Mouse (Mus musculus) frontal cortex, adult 2 months (tissue): ENCODE measurements at regions not wholly inside any gene's neighbourhood (a gene's known extent, or its start where the extent isn't known, plus 50 kb on each side); places are given as distances from the start of the nearest gene placed in this dataset.

ENCODE experiments used
- DNase-seq, 2 experiments: peaks; one replicate each; pipeline ENCODE4 v3.0.0; 2022; ENCODE audit warnings: low spot score in 1 of 2; ENCODE audit errors: extremely low spot score in 1 of 2

DNA sequence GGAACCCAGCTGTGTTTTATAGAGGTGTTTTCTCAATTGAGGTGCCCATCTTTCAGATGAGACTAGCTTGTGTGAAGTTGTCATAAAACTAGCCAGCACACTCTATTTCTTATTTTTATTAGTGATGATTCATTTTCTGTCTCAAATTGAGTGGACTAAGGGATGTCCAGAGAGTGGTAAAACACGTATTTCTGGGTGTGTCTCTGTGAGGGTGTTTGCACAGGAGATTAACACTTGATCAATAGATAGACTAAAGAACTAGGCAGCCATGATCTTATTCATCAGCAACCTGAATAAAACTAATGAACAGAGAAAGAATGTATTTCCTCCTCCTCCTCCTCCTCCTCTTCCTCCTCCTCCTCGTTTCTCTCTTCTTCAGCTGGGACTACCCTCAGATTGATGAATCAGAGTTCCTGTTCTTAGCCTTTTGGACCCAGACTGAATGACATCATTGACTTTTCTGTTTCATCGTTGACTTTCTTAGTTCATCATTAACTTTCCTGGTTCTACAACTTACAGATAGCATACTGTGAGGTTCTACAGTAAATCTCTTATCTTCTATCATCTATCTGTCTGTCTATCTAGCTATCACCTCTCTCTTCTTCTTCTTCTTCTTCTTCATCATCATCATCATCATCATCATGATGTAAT lies 70.0 kb upstream of the Raph1 start:
- no peak for DNase-seq

DNA sequence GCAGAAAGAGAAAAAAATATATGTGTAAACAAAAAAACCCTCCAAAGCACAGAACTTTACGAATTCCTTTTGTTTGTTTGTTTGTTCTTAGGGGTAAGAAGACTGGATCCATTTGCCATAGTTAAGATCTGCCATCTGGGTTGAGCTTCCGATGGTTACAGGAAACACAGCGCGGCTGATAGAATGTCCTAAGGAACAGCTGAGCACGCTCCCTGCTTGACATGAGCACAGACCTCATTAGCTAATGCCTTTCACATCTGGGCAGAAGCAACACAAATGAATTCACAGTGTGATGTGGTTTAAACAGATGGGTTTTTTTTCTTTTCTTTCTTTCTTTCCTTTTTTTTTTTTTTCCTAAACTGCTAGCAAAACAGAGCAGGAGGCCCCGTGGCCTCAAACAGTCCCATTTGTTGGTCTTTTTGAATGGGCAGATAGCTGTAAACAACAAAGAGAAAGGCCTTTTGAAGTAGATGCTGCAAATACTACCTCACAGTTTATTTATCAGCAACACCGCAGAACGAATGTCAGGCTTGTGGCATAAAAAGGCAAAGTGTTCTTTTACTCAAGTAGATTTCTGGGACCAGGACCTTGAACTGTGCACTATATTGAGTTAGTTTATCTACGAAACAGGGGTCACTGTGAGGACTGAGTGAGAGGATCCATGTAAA lies 61.0 kb upstream of the Raph1 start:
- DNase-seq, result no peak

DNA sequence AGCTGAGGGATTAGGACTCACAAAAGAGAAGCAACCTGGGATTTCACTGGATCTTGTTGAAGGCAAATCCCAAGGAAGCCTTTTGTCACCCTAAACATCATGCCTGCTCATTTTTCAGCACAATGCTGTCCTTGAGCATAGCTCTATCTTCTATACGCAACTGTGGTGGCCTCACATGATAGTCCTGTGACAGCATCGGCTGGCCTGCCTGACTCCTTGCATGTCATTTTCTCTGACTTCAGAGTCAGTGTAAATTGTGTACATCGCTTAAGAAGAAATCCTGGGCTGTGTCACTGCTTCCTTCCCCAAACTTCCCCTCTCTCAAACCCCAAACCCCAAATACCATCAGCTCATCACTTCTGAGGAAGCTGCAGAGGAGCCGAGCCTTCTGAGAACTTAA lies 60.5 kb upstream of the Raph1 start:
- no peak for DNase-seq

DNA sequence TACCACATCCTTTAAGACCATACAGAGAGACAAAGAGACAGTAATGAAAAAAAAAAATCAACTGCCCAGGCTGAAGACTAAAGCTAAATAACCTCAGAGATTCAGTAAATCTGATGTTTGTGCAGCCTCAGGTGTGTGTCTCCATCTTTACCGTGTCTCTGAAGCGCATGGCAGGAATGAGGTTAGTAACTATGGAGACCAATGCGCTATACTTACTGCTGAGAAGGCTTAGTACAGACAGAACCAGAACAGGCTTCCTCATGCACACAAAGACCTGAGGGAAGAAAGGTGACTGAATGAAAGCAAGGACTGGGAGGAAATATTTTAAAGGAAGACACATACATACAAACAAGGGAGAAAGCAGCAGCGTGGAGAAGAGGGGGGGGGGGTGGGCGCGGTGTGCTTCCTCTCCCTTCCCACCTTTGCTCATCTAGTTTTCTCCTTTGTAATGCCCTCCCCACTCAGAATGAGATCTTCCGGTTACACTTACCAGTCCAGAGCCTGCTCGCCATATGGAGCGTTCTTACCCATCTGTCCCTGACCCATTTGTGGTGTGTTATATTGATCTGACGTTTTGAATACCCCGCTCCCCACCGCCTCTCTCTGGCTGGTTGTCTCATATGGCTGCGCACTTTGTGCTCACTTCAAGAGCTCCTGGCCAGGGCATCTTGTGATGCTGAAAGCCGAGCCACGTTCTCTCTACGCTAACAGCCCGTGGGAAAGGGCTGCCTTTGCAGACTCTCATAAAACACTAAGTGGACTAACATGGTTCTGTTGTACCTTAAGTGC lies 59.0 kb upstream of the Raph1 start:
- peak in 1 of 2 experiments; percentile 25 for DNase-seq

DNA sequence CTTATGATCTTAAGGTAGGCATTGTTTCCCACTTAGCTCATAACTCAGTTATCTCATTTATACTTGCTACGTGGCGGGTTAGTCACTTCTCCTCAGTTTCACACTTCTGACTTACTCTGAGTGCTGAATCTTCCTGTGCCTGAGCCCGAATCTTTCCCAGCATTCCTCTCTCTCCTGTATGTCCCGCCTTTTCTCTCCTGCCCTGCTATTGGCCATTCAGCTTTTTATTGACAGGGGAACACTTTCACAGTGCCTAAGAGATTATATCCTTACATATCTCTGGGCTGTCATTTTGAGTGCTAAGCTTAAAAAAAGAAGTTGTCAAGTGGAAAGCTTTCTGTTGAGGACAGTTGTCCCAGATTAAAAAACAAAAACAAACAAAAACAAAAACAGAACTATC lies 57.3 kb upstream of the Raph1 start:
- DNase-seq, result no peak

DNA sequence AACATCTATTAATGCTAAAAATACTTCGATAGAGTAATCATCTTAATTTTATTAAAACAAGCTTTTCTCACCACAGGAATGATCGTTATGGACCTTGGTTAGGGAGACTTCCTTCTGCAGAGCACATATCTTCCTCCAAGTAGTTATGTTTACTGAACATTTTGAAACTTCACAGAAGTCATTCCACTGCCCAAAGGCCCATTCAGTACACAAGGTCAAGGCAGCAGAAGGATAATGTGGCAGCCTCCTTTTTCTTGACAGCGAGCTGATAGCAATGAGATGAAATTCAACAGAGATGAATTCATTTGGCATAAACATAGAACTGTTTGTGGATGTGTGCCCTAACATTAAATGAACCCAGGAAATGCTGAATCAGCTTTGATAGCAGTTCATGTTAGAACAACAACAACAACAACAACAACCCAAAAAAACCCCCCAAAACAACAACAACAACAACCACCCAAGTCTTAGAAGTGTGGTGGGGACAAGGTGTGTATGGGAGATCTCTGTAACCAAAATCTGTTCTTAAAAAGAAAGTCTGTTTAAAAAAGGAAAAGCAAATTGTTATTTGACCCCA lies 56.6 kb upstream of the Raph1 start:
- no peak for DNase-seq

DNA sequence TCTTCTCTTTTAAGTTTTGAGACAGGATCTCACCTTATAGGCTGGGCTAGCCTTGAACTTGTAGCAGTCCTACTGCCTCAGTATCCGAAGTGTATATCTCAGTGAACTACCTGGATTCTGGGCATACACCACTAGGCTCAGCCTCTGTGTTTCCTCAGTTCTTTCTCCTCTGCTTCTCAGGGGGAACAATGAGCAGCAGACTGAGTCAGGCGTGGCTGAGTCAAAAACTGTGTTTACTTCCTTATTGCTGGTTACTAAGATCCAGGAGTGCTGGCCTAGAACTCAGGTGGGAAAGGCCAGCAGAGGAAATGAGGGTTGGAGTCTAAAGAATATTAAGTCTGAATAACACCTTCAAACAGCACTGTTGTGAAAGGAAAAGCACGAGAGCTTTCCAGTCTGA lies 54.9 kb upstream of the Raph1 start:
- DNase-seq, result no peak

DNA sequence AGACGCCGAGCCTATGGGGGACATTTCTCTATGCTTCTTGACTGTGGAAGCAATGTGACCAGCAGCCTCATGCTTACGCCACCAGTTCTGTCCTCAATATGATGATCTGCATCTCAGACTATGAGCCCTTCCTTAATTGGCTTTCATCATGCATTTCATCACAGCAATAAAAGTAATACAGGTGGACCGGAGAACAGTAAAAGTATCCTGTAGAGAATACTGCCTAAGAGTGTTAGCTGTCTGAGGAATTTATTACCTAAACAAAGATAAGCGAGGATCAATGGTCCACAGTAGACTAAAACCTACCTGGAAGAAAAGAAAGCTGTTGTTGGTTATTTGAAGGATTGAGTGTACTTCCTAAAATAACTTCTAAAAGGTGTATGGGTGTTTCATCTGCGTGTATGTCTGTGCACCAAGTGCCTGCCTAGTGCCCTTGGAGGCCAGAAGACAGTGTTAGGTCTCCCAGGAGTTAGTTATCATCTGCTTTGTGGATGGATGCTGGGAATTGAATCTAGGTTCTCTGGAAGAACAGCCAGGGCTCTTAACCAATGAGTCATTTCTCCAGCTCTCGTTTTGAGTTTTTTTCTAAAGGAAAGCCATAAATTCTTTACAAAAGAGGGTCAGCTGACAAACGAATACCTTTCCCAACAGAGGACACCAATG lies 54.3 kb upstream of the Raph1 start:
- no peak for DNase-seq

DNA sequence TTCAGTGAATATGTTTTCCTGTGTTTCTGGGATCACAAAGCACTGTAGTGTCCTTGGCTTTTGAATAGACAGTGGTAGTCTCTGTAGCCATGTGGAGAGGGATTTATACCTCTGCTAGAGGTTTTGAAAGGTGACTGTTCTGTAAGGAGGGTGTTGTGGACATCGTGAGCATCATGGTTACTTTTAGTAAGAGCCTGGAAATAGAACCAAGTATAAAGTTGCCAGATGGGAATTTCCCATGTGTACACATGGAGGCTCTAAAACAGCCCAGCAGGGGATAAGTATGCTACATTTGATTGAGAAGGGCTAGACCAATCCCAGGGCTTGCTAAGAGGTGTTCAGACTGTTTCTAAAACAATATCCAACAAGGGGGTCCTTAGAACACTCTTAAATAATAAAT lies 51.5 kb upstream of the Raph1 start:
- DNase-seq, result no peak

DNA sequence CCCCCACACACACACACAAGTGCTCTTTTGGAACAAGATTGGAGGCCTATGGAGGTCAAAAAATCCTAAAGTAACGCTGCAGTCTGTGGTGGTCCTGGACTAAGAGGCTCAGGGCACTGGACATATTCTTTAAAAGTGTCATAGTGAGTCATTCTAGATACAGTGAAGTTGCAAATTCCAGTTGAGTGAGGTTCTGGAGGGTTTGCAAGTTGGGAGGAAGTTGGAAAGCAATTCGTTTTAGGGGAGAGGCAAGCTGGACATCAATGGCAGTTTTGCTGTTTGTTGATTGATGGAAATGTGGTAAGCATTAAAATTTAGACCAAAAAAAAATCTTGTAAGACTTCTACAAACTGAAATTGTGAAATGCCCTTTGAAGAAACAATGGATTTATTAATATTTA lies 50.0 kb upstream of the Raph1 start:
- DNase-seq, result no peak
